Mouse (Mus musculus) CD4-positive helper T cell, adult 2 months (primary cell): ENCODE results near the gene 9230102O04Rik.

Source experiments
- DNase-seq: peaks from one replicate; pipeline ENCODE4 v3.0.0-alpha.2; 2012; ENCODE audit warnings: low read depth, missing footprints, low spot score

The 9230102O04Rik gene

DNA sequence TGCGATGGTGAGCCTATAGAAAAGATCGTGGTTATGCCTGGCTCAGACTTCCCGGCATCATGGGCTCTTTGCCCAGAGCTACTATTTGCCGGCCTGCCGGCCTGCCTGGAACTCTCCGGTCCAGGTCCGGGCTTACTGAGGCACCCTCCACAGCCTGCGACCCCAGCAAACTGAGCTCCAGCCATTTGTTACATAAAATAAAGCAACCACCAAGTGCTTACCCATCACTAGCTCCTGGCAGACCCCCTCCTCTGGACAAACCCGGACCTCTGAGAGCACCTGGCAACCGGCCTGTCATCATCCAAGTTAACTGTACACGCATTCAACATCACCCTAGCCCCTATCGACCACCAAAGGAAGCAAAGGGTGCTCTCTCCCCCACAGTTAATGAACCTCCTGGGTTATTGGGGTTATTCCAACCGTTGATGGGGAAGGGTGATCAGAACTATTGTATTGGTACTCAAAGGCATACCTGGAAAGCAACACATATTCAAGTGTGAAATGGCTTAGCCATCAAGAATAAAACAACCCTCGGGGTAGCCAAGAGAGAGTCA lies 4.0 kb downstream of the 9230102O04Rik start:
- DNase-seq = peak; percentile 11

DNA sequence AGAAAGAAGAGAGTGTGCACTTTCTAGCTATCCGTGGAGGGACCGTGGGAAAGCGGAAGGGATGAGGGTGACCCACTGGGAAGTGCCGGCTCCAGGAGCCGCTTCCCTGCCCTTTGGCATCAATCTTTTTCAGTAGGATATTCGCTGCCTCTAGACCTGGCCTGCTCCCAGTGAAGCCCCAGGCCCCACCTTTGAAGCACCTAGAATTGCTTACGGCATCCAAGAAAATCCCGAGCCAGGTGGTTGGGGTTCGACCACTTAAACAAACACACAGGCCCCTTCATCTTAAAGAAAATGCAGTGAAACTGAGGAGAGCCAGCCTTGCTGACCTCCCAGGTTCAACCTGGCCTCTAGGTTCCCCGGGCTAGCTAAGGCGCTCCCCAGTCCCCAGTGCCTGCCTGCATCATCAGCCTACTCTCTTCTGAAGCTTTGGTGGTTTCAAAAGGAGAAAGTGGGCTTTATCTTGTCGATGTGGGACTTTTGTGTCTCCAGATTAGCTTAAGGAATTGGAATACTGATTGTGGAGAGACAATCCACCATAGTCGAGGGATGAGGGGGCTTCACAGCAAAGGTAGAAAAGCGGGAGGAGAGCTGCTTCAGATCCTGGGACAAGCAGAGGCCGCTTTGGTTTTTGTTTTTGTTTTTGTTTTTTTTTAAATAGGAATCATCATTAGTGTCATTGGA lies 4.7 kb downstream of the 9230102O04Rik start:
- DNase-seq = no peak

DNA sequence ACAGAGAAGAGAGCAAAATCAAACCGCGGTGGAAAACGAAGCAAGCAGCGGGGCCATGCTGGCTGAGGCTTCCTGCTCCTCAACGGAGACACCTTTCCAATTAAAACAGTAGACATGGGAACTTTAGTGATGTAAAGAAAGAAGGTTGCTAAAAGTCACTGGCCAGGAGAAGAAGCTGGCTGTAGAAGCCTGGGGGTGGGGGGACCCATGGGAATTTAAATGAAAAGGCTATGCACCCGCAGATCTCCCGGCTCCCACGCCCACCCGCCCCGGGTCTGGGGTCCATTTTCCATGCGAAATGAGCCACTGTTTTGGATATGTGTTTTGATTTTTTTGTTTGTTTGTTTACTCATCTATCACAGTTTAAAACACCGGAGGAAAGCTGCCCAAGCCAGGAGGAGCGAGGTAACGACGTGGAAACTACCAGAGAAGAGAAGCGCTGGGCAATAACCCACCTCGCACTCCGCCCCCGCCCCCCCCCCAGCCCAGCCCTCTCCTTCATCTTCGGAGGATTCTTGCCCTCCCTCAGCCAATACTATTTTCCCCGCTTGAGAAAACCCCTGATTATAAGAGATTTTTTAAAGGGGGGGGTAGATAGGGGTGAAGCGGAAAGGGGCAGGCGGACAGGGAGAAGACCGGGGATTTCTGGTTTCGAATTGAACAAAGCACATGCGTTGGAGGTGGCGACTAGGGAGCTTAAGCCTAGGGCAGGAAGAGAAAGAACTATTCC lies 5.4 kb downstream of the 9230102O04Rik start:
- DNase-seq = peak; percentile 70

DNA sequence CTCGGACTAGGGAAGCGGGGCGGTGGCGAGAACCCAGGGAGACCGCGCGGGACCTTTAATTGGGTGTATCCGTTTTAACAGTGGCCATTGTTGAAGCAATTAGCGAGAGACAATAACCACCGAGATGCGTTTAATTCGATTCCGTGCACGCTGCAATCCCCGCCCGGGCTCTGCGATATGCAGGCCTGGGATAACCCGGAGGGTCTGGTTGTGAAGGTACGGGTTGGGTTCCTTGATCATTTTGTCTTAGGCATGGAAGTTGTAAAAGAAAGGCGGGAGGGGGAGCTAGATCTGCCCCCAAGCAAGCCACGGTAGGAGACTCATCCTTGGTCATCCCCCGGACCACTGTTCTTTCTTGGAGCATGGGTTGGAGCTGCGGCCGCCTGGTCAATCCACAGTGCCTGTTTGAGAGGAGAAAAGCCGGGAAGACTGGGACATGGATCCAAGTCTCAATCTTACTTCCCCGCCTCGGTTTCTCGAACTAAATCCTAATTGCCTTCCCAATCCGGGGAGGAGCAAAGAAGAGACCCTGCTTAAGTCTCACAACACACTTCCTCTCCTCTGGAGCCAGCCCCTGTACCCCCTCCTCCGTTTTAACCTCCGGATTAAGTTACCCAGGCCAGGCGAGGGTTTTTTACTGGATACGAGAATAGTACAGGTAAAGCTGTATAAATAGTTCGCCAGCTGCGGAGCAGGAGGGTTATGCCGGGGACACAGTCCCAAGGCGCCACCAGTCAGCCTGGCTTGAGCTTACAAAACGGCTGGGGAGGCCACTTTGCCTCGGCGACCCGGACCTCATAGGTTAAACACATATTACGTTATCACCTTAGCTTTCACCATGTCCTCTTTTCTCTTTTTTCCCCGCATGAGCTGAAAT lies 6.2 kb downstream of the 9230102O04Rik start:
- DNase-seq = peak; percentile 52

DNA sequence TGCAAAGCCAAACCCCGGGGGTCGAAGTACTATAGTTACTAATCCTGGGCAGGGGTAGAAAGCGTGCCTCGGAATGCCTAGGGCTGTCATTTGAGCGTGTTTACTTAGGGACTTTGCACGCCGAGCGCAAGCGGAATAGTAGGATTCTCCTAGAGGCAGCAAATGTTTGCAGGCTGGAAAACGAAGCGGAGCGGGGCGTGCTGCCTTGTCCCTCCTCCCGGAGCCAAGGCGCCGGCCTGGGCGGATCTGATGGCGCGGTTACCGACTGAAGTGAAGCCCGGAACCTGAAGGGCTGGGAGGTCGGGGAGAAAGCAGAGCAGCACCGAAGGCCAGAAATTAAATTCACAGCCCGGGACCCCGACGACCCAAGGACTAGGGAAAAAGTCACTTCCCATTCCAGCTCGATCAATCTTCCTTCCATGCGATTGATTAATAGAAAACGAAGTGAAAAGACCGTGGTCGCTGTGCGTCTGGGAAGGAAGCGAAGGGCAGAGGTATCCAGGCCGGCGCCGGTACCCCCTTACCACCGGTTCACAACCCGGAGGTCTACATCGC lies 6.9 kb downstream of the 9230102O04Rik start:
- peak; percentile 60 for DNase-seq

DNA sequence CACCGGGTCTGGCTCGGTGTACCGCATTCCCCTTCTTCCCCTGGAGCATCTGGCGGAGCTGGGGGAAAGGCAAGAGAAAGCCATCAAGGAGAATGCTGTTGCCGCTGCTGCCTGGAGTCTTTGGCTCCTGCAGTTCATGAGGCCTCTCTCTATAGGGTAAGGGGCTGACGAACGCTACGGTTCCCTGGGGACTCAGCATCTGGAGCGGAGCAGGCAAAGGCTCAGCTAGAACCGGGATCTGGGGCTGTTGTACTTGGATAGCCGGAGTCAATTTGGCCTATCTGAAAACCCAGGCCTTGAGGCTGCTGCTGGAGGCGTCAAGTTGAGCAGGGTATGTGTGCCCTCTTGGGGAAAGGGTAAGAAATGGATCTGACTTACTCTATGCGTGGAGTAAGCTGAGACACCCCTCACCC lies 7.7 kb downstream of the 9230102O04Rik start:
- DNase-seq = peak; percentile 67

DNA sequence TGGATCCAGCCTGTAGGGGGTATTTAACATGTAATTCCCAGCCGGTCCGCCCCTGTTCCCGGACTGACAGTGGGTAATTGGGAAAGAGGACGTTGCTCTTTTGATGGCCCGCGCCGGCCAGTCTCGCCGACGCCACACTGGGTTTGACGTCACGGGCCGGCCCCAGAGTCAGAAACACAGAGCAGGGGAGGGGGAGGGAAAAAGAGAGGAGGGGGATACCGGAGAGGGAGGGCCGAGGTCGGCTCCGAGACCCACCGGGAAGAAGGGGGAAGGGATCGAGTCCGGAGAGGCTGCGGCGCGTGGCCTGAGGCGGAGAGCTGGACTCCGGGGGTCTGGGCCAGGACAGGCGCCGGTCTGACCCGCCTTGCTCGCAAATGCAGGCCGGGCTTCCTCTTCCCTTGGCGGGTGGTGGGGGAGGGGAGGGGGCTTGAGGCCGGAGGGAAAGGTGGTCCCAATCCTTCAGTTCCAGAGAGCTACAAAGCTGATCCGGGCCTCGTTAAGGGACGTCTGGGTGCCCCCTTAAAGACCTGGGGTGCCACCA lies 8.2 kb downstream of the 9230102O04Rik start, which contains the start of gene 4930412O13Rik:
4930412O13Rik (plus strand) TSS at position 202 of the 541 bp plus-strand sequence.
- DNase-seq = no peak

DNA sequence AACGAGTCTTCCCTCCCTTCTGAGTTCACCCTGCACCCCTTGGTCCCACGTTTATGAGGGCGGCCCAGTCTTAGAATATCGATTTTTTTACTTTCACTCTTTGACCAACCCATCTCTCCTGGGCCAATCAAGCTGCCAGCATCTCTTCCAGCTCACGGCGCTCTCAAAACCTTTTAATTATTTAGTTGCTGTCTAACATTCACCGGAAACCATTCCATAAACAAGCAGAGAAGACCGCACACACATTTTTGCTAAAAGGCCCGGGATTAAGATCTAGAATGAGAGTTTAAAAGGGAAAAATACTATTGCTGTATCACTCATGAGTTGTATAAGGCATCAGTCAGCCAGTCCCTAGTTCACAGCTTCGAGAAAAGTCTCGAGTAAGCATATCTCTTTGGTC lies 9.1 kb downstream of the 9230102O04Rik start:
- DNase-seq = no peak

DNA sequence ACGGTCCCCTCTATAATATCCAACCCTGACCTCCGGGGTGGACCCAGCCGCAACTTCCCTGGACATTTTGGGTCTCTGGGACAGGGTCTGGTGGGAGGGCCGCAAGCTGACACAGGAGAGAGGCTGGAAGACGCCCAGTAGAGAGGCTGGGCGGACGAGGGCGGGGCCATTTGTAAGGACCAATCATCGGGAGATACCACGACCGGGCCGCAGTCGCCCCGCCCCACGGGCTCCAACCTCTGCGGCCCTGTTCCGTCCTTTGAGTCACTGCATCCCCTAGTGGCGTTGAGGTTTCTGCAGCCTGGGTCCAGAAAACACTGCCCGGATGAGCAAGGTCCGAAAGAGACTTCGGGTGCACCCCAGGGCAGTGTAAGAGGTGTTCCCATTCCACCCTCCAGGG lies 9.8 kb downstream of the 9230102O04Rik start:
- peak; percentile 94 for DNase-seq

DNA sequence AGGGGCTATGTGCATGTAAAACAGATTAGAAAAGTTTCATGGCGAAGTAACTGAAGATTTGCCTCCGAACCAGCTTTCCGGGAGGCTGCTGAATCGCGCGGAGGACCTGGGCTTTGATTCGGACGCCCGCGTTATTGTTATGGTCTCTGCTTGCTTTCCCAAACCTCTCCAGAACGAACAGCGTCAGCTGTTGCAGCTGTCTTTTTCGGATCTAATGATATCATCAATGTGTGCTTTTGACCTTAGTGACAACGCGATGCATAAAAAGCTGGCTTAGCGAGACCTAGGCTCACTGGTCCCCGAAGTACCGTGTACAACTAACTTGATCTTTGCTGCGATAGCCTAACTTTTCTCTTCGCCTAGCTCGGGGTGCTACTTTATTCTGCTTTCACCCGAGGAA lies 10.2 kb downstream of the 9230102O04Rik start:
- no peak for DNase-seq

DNA sequence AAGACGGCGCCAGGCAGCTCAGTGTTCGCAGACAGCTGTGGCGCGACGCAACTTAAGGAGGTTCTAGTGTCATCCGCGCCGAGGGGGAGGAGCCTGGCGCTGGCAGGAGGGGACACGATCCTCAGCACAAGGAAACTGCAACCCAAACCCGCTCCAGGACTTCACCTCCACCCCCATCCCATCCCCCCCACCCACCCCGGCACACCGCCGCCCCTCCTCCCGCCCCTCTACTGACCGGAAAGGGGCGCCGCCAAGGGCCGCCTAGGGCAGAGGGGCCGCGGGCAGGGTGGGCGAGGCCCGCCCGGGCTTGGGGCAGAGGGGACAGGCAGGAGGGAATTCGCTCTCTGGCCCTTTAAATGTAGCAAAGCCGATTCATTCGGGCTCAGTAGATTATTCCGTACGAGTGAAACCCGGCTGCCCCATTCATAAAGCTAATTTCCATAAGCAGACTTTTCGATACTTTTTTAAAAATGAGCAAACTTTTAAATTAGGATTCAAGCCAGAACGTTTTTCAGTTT lies 10.7 kb downstream of the 9230102O04Rik start:
- DNase-seq = peak; percentile 93

DNA sequence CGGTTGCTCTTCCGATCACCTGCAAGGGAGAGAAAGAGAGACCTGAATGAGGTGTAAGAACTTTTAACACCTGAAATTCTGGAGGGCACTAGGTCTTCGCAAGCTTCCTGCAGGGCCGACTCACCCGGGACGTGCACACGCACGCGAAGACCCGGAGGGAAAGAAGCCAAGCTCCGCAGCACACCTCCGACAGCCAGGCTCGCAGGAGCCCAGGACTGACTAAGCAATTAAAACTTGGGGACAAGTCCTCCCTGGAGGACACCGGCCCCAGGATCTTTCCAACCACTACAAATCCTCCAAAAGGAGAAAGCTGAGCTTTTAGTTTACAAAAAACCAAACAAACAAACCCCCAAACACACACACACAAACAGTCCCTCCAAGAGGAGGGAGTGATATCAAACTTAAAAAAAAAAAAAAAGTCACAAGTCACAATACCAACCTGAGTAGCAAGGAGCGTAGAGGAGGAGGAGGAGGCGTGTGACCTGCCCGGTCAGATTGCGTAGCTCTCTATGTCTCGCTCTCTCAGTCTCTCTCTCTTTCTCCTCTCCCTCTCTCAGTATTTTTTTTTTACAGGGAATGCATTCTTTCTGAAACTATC lies 11.3 kb downstream of the 9230102O04Rik start:
- no peak for DNase-seq

DNA sequence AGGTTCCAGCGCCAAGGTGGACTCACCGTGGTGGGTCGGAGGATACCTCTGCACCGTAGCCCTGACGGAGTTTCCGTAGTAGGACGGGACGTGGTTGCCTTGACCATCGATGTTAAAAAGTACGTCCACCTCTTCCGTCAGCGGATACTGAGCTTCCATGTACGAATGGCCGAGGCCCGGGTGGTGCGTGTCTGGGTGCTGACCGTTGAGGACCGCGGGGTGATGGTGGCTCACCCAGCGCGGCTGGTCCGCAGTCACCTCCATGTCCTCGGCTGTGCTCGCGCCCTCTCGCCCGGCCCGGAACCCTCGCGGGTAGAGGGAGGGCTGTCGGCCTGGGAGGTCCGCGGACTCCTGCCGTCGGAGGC lies 12.0 kb downstream of the 9230102O04Rik start:
- no peak for DNase-seq

DNA sequence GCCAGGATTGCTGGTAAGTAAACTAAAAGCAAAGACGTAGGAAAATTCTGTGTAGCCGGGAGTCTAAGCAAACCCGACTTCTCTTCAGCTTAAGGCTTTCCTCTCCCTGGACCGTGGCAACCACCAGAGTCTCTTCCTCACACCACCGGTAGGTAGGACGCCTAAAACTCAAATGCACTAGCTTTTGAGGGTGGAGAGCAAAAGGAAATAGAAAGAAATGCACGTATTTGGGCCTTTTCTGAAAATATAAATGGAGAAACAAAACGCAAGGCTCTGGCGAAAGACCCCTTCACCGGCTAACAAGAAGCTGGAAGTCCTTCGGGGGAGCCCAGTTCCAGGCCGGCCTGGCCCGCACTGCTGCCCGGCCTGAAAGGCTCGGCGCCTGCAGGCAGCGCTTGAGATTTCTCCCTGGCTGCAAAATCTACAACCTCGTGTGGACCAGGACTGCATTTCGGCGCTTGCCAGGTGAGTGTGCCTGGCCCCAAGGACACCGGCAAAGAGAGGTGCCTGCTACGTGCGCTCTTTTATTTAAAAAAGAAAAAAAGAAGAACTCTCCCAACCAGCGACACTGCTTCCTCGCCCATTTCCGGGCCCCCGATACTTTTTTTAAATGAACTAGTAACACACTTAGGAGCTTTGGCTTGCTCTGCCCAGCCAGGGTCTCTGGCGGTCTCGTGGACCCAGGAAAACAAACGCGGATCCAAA lies 12.6 kb downstream of the 9230102O04Rik start:
- DNase-seq = peak; percentile 62

DNA sequence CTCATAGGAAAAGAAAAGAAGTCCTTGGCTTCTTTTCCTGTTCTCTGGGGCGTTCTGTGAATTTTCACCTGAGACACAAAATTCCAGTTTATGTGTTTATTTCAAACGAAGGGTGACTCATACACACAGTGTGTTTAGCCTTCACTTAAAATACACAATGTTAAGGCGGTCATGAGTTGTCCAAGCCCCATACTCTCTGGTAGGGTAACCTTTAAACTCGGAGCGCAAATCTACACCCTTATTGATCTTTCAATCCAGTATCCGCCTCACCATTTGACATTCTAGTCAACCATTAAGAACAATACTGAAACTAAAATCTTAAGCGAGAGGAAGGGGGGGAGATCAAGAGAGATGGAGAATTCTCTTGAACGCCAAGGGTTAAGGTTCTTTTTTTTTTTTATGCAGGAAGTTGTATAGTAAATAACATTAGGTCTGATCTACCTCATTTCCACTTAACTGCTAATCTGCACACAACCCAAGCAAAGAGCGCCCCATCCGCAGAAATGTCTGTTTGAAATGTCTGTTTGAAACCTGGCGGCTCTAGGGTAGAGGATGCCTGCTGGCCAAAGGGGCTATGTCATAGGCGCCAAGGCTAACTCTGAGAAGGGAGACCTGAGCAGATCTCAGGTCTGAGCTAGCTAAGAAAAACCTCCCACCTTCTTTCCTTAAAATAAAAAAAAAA lies 13.5 kb downstream of the 9230102O04Rik start:
- peak; percentile 85 for DNase-seq

DNA sequence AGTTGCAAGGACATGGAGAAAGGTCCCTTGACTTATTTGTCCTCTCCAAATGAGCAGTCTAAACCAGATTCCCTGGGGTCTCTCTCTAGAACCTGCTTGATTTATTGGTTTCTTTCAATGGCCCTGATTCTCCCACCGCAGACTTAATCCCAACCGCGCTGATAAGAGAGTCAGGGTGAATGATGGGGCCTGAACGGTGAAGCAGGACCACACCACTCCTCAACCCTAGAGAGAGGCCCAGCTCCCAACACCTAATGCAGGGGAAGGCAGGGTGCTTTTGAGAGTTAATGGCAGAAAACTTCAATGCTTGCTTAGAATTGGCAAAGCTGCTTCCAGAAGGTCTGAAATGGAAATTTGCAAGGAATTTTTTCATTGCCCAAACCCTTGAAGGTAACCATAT lies 14.1 kb downstream of the 9230102O04Rik start:
- DNase-seq = no peak

DNA sequence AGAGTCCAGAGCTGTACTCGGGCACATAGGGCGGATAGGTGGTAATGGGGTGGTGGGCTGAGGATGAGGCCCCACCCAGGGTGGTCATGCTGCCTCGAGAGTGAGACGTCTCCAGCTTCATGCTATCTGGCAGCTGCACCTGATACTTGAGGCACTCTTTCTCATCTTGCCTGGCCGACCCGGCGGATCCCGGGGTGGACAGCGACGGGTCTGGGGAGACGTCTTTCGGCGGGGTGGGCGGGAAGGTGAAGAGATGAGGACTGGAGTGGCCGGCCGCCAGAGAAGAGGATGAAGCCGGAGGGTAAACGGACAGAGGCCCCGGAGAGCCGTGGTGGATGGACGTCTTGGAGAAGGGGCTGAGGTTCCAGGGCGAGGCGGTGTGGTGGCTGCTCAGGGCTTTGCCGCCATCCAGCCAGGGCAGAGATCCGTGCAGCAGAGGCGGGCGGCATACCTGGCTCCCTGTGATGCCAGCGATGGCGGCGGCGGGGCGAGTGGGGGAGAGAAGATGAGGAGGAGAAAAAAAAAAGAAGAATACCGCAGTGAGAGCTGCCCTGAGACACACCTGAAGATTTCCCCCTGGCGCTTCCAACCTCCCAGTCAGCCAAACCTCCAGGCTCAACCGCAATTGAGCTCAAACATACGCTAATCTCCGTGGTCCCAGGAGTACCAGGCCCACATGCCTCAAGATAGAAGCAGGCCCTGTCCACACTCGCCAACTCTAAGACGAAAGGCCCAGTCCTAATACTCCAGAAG lies 14.7 kb downstream of the 9230102O04Rik start:
- peak; percentile 45 for DNase-seq

DNA sequence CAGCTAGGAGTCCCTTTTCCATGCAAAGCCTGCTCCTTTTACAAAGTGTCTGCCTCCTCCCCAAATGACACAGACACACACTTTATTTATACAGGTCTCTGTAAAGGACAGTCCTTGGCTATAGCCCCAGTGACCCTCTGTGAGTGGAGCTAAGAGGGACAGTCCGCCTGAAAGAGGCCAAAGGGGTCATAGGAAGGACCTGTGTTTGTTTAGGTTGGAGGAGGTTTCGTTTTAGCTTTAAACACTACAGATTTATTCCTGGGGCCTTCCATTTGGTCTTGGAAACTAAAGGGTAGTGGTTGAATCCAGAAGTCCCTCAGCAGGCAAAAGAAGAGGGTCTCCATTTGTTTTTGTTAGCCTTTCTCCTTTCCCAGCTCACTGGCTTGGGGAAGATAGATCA lies 15.6 kb downstream of the 9230102O04Rik start:
- no peak for DNase-seq

DNA sequence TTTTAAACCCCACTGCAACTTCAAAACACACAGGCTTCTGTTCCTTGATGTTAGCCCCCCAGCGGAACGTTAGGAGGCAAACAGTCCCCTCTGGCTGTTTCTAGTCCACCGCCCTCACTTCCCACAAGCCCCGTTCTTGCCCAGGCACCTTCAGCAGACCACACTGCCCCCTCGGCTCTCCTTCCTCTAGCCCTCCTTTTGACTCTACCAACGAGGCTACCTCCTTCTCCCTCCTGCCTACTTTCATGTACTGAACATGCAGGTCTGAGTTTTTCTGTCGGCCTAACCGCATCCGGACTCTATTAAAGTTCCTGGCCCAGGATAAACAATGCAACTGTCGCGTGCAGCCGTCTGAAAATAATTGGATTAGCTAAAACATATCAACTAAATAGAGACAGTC lies 16.7 kb downstream of the 9230102O04Rik start:
- peak; percentile 58 for DNase-seq
